Mouse (Mus musculus) hematopoietic stem cell, adult 5-6 weeks (primary cell): ENCODE data around the gene Asb16. TPM values are rescaled to one million over a fixed set of nuclear protein-coding genes. Genes with fewer than 3 reads are reported as not detected.
"Not testable (repeated sequence)": the region's sequence is repeated elsewhere in the genome, so short reads cannot be mapped to it uniquely, and the experiment has no call there.

Experiments
- ATAC-seq, 2 experiments: fragments of 125-278 bp in 1 of 2; replicated peaks in 1 of 2; 2 replicates each; pipeline ENCODE4 v1.8.0; 2016 to 2017; ENCODE audit warnings: inconsistent platforms in 2 of 2, mild to moderate bottlenecking in 2 of 2, moderate number of reproducible peaks in 2 of 2, low read depth in 1 of 2, moderate TSS enrichment in 1 of 2; ENCODE audit not compliant: low FRiP score in 2 of 2, poor library complexity in 2 of 2, severe bottlenecking in 2 of 2, insufficient read depth in 1 of 2, low TSS enrichment in 1 of 2
- total RNA-seq: library from RNA; stranded (forward); fragments of 172-1452, 232-1000 nt; gene quantifications from 2 replicates; pipeline ENCODE4 v1.2.3, GENCODE M21; 2017

The Asb16 gene
- total RNA-seq, 1 experiment from 2014 or later = not detected

DNA sequence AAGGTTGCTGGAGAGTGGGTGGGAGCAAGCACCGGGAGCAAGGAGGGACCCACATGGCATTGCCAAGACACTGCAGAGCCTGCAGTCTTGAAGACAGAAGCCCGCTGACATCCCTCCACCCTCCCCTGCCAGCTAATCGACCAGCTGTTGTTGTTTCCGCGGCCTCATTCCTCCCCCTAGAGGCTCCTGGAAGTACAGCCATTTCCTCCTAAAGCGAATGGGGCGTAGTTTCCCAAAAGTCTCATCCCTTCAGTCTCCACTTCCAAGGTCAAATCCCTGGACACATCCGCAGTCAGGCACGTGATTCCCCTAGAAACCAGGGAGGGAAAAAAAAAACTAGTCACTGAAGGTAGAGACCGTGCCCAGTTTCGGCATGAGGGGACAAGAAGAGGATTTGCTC is 1.1 kb upstream of the Asb16 start:
- ATAC-seq = peak; percentile 83 to 88

DNA sequence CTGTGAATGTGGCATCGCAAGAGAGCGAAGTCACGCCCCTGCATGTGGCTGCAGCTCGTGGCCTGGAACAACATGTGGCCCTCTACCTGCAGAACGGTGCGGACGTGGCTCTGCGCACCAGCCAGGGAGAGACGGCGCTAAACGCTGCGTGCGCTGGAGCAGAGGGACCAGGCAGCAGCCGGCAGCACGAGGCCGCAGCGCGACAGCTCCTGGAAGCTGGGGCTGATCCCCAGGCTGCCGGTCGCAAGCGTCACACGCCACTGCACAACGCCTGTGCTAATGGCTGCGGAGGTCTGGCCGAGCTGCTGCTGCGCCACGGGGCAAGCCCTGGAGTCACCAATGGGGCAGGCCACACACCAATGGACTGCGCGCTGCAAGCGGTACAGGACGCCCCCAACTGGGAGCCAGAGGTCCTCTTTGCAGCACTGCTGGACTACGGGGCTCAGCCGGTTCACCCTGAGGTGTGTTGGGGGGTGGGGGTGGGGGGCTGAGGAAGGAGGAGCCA is 7.9 kb downstream of the Asb16 start:
- ATAC-seq = peak; percentile 32 to 73; a peak in 3 of 4 replicates

- ATAC-seq = no peak
These were observed 9.2 kb downstream of the Asb16 start for GRCm38 (mm10) chr11:102277754-102278153.

DNA sequence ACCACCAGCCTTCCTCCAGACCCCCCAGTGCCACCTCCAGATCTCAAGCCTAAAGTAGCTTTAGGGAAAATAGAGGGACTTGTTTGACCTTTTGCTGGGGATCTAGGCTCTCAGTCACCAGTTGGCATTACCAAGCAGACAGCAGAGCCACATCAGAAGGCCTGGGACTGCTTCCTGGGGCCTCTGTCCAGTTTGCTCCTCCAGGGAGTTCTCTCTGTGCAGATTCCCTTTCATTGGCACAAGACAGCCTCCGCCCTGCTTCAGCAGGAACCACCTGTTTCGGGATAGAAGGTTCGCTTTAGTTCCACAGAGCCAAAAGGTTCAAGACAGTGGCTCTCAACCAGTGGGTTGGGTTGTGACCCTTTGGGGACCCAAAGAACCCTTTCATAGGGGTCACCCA is 11.1 kb downstream of the Asb16 start:
- ATAC-seq = no peak

DNA sequence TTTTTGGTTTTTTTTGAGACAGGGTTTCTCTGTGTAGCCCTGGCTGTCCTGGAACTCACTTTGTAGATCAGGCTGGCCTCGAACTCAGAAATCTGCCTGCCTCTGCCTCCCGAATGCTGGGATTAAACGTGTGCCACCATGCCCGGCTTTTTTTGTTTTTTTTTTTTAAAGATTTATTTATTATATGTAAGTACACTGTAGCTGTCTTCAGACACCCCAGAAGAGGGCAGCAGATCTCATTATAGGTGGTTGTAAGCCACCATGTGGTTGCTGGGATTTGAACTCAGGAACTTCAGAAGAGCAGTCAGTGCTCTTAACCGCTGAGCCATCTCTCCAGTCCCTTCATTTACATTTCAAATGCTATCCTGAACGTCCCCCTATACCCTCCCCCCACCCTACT is 11.7 kb downstream of the Asb16 start:
- not testable (repeated sequence) for ATAC-seq

- ATAC-seq = no peak
These were observed 15.4 kb downstream of the Asb16 start for GRCm38 (mm10) chr11:102283922-102284321.

DNA sequence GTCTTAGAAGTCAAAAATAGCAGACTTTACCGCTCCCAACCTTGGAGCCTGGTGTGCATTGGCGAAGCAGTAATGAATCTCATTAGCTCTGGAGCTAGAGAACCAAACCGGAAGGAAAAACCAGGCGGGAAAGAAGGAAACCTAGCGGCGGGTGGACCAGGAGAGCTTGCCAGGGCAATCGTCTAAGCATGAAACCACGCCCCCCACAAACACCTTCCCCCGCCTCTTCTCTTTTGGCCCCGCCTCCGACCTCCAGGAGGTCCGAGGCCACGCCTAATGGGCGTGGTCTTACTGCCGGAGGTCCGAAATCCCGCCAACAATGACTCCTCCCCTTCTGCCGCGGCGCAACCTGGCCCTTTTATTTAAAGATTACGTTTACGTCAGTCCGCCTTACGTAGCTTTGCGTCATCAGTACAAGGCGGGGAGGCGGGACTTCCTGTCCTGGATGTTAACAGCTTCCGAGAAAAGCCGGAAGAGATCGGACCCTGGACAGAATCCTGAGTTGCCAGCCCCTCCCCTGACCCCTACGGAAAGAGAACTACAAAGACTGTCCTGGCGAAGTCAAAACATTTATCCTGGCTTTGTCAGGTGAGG is 16.1 kb downstream of the Asb16 start, which contains the start of gene Tmub2:
Gene Tmub2 (plus strand): TSS at position 431 of the 594 bp plus-strand sequence.
- ATAC-seq = peak; percentile 93 to 96

- peak; percentile 51 to 56 for ATAC-seq
These were observed 16.7 kb downstream of the Asb16 start for GRCm38 (mm10) chr11:102285095-102285834.

- no peak for ATAC-seq
These were observed 18.9 kb downstream of the Asb16 start for GRCm38 (mm10) chr11:102287485-102287884.

DNA sequence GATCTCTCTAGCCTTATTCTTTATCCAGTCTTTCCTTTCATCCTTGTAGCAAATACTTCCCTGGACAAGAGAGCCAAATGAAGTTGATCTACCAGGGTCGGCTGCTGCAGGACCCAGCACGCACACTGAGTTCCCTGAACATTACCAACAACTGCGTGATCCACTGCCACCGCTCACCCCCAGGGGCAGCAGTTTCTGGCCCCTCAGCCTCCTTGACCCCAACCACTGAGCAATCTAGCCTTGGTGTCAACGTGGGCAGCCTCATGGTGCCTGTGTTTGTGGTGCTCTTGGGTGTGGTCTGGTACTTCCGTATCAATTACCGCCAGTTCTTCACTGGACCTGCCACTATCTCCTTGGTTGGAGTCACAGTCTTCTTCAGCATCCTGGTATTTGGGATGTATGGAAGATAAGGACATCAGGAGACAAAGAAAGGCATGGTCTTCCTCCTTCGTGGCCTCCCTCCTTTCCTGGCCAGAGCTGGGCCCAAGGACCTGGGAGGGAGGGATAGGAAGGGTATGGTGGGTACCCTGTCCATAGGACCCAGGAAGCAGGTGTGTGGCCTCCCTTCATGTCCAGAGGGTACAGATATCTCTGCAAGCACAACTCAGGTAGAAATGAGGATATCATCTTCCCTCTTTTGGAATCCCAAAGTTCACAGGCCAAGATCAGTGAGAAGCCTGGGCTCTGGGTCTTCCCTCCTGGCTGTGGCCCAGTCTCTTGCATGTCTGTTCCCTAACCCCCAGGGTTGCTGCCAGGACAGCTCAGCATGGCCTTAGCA is 19.7 kb downstream of the Asb16 start:
- no peak for ATAC-seq

DNA sequence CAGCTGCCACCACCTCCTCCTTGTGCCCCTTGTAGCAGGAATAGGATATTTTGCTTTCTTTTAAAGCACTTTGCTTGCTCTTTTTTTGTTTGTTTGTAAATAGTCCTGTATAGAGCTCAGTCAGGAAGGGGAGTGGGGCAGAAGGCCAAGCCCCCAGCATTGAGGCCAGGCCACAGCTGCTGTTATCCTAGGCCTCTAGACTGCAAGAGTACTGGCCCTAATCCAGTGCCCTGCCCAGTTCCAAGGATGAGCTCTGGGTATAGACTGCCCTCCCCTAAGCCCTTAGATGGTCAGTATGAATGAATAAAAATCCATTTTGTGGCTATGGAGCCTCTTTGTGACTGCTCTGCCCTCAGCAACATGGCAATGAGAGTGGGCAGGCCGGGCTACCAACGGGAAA is 20.4 kb downstream of the Asb16 start:
- ATAC-seq = no peak

DNA sequence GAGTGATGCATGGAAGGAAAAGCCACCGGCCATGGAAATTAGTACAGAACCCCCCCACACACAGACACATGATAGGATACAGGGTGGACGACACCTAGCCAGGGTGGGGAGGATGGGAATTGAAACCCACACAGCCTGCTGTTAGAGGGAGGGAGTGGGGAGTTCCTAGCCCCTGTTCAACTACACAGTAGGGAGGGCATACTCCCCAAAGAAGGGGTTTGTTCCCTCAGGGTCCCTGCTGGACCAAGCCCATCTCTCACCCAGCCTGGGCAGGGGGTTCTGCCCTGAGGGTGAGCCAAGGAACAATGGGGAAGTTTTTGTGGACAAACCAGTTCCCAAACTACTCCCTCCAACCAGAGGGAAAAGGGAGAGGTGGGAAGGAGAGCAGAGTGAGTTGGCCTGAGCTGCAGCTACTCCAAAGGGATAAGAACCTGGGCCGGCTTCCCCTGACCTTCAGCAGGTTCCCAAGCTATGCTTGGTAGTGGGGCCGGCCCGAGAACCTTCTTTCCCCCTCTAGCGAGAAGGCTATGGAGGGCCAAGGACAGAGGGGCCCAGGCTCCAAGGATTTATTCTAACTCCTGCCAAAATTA is 21.1 kb downstream of the Asb16 start:
- ATAC-seq = no peak

GRCm38 (mm10) chr11:102290141-102290540 is 21.6 kb downstream of the Asb16 start:
- ATAC-seq = no peak

DNA sequence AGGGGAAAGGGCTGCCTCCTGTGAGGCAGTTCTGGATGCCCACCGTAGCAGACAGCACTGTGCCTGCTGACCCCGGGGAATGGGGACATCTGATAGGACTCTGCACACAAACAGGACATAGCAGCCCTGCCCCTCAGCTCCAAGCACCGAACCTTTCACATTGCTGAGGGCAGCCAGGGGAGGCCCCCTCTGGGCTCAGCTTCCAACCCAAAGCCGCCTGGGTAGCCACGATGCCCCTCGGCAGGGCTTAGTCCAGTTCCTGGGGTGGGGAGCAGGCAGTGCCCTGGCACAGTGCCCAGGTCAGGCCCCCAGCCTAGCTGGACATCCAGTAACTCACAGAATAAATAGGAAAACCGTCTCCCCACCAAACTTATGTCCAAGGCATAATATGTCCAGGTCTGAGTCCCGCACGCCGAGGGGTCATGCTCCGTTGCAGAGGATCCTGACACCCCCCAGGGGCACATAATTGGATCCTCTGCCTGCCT is 22.6 kb downstream of the Asb16 start:
- no peak for ATAC-seq

- no peak for ATAC-seq
These were observed 25.4 kb downstream of the Asb16 start for GRCm38 (mm10) chr11:102293971-102294370.

GRCm38 (mm10) chr11:102294416-102294815 is 25.9 kb downstream of the Asb16 start:
- ATAC-seq = no peak

GRCm38 (mm10) chr11:102294887-102295597 is 26.5 kb downstream of the Asb16 start:
- ATAC-seq = peak; percentile 19 to 25; a peak in 2 of 4 replicates
